Mouse (Mus musculus) hindbrain, embryonic 10.5 days (tissue): ENCODE measurements around the gene Ift140. TPM values are rescaled to one million over a fixed set of nuclear protein-coding genes. Genes with fewer than 3 reads are reported as not detected.
A peak's percentile ranks its signal among the peaks of the same experiment; 100 is the strongest.

ENCODE experiments used
- DNase-seq: peaks from one replicate; pipeline ENCODE4 v3.0.0-alpha.2; 2017; ENCODE audit warnings: low spot score
- H3K27ac ChIP-seq: fragments of 300-500 bp; sonication (generic); 2 replicates; pipeline ENCODE4 v1.5.1; 2016; ENCODE audit warnings: mild to moderate bottlenecking, moderate library complexity
- H3K27me3 ChIP-seq: fragments of 300-500 bp; sonication (generic); 2 replicates; pipeline ENCODE4 v1.6.1; 2016; ENCODE audit warnings: mild to moderate bottlenecking; ENCODE audit not compliant: poor library complexity, insufficient read depth, severe bottlenecking
- H3K36me3 ChIP-seq: fragments of 300-500 bp; sonication (generic); 2 replicates; pipeline ENCODE4 v1.6.1; 2016; ENCODE audit warnings: mild to moderate bottlenecking, moderate library complexity
- H3K4me1 ChIP-seq: fragments of 300-500 bp; sonication (generic); replicated peaks from 2 replicates; pipeline ENCODE4 v1.6.1; 2016; ENCODE audit warnings: mild to moderate bottlenecking
- H3K4me3 ChIP-seq: fragments of 300-500 bp; sonication (generic); 2 replicates; pipeline ENCODE4 v1.5.1; 2016; ENCODE audit warnings: mild to moderate bottlenecking, moderate library complexity
- H3K9me3 ChIP-seq: fragments of 300-500 bp; sonication (generic); 2 replicates; pipeline ENCODE4 v1.6.1; 2016; ENCODE audit warnings: mild to moderate bottlenecking, moderate library complexity
- WGBS: fragments of 180-500 bp; shearing (Covaris S2); methylation state at CpG from one replicate; pipeline ENCODE4 v1.1.7; 2016; 5-methylcytosine and 5-hydroxymethylcytosine counted together
- polyA plus RNA-seq: library from polyadenylated mRNA; unstranded; fragments of >200 nt; fragmentation: Nextera tagmentation; extraction: Ambion mirVana; gene quantifications from 2 replicates; pipeline ENCODE4 v1.2.1, GENCODE M21; 2016

The Ift140 gene
- polyA plus RNA-seq, 1 experiment from 2014 or later, result 25.1 TPM

DNA sequence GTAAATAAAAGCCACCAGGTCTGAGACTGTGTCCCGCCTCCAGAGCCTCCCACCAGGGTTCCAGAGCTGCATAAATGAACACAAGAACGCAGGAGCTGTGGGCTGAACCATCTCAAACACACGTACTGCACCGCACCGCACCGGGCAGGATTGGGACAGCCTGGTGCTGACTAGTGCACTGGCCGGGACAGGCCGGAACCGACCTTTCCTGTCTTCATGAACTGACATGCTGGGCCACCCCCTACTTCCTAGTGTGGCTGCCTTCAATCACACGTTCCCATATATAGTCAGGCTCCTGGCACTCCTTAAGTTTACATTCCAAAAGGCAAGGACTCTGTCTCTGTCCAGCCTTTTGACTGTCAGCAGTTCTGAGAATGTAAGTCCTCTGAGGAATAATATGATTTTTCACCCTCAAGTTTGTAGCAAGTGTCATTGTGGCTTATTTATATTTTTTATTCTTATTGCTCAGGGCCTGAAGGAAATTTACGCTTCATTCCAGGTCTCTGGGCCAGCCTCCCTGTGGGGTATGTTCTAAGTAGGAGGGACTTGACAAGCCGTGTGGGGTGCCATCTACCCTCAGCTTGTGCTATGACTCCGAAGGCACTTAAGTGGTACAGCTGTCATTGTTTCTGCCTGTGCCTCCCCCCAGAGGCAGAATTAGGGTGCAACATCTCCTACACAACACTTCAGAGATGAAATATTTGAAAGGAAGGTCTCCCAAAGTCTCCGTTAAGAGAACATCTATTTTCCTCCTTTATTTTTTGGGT is 66.4 kb downstream of the Ift140 start:
- Histone ChIP-seq H3K4me3 (no peak overlapping the region), H3K27ac (peak overlapping the region; percentile 64), H3K27me3 (no peaks in the 10 kb centered on the region), H3K9me3 (no peaks in the 10 kb centered on the region), H3K36me3 (peaks cover 27% of the 10 kb centered on the region), H3K4me1 (peaks cover 22% of the 10 kb centered on the region; the same call in 1 of the 2 replicates)
- 74% methylated on average over 14 of the region's 14 CpGs for WGBS
- DNase-seq, result no peak

DNA sequence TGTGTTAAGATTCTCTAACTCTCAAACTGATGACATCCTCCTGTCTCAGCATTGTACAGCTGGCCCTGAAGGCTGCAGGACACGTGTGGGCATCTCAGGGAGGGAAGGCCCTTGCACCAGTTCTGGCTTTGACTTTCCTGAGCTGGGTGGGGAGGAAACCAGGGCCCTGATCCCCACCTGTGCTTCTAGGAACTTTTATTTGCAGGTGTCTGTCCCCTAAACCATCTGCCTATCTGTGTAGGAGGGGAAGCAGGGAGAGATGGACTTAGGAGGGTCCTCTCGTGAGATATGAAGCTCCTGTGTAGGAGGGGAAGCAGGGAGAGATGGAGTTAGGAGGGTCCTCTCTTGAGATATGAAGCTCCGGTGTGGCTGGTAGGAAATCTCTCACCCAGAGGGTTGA is 67.0 kb downstream of the Ift140 start:
- WGBS, result 65% methylated on average over 3 of the region's 3 CpGs
- no peak for DNase-seq
- Histone ChIP-seq H3K4me3 (no peak overlapping the region), H3K9me3 (no peaks in the 10 kb centered on the region), H3K27me3 (no peaks in the 10 kb centered on the region), H3K36me3 (peaks cover 25% of the 10 kb centered on the region), H3K27ac (peak overlapping the region; percentile 54), H3K4me1 (peaks cover 22% of the 10 kb centered on the region; the same call in 1 of the 2 replicates)

DNA sequence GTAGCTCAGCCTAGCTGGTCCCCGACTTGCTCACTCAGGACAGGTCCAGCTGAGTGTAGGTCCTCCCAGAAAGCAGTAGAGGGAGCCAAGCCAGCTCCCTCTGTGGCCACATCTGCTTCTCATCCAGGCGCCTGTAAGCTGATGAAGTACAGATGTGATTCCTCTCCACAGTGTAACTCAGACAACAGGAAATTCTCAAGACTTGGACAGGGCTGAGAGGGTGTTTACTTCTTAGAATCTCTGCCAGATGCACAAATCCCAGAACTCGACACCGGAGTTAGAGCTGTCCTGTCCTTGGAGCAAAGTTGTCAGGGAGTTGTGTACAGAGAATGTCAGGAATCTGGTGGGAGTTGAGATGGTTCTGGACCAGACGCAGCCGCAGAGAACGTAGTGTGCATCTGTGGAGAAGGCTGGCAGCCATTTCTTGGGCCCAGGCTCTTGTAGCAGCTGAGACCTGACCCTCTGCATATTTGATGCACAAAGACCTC is 67.6 kb downstream of the Ift140 start, which contains the start of gene Tmem204:
Gene Tmem204, minus strand, starts transcription at position 148 of the 488 bp plus-strand sequence.
- 55% methylated on average over 7 of the region's 7 CpGs for WGBS
- Histone ChIP-seq H3K36me3 (peaks cover 29% of the 10 kb centered on the region), H3K4me3 (no peak within 1 kb of the TSS)

GRCm38 (mm10) chr17:25084835-25085385 is 69.0 kb downstream of the Ift140 start:
- H3K4me1 ChIP-seq, result peaks cover 22% of the 10 kb centered on the region; the same call in 1 of the 2 replicates
- peaks cover 36% of the 10 kb centered on the region for H3K36me3 ChIP-seq
- WGBS, result 84% methylated on average over 13 of the region's 13 CpGs
- no peak for DNase-seq
- no peaks in the 10 kb centered on the region for H3K27me3 ChIP-seq
- peak overlapping the region; percentile 35; the same call in 1 of the 2 replicates for H3K27ac ChIP-seq
- H3K9me3 ChIP-seq, result no peaks in the 10 kb centered on the region
- no peak overlapping the region for H3K4me3 ChIP-seq

More for the DNA sequence above, 67.6 kb downstream of the Ift140 start, which contains the start of gene Tmem204:
- Histone ChIP-seq H3K4me1 (peaks cover 22% of the 10 kb centered on the region; the same call in 1 of the 2 replicates), H3K27ac (peak within 1 kb of the TSS; percentile 78), H3K27me3 (no peaks in the 10 kb centered on the region), H3K9me3 (no peaks in the 10 kb centered on the region)
- peak; percentile 70 for DNase-seq

DNA sequence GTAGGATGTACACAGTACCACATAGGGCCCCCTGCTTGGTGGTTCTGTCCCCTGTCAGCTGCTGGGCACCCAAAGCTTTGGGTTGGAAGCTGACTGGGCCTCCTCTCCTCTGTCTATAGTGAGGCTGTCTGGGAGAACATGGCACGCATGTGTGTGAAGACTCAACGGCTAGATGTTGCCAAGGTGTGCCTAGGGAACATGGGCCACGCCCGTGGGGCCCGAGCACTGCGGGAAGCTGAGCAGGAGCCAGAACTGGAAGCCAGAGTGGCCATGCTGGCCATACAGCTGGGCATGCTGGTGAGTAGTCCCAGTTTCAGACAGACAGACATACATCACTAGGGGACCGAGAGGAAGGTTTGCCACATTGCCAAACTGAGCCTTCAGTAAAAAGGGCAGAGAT is 70.8 kb downstream of the Ift140 start:
- H3K4me1 ChIP-seq, result peaks cover 14% of the 10 kb centered on the region; the same call in 1 of the 2 replicates
- DNase-seq, result no peak
- 93% methylated on average over 7 of the region's 7 CpGs for WGBS
- no peak overlapping the region for H3K4me3 ChIP-seq
- no peak overlapping the region for H3K27ac ChIP-seq
- peaks cover 39% of the 10 kb centered on the region for H3K36me3 ChIP-seq
- no peaks in the 10 kb centered on the region for H3K27me3 ChIP-seq
- H3K9me3 ChIP-seq, result no peaks in the 10 kb centered on the region

DNA sequence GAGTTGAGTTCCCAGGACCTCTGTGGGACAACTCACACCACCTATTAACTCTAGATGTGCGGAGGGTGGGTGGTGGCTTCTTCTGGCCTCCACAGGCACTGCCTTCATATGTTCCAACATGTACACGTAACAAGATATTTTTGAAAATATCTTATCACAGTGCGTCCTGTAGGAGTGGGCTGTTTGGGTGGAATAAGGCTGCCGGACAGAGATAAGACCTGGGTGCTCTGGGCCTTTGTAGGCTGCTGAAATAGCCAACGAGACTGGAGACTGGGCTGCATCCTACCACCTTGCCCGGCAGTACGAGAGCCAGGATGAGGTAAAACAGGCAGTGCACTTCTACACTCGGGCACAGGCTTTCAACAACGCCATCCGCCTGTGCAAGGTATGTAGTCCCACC is 73.3 kb downstream of the Ift140 start:
- peaks cover 59% of the 10 kb centered on the region for H3K36me3 ChIP-seq
- WGBS, result 92% methylated on average over 10 of the region's 10 CpGs

GRCm38 (mm10) chr17:25090450-25090849 is 74.6 kb downstream of the Ift140 start:
- H3K4me3 ChIP-seq, result no peak overlapping the region
- DNase-seq, result no peak
- no peak overlapping the region for H3K27ac ChIP-seq
- no peaks in the 10 kb centered on the region for H3K27me3 ChIP-seq
- no peaks in the 10 kb centered on the region for H3K9me3 ChIP-seq
- peaks cover 72% of the 10 kb centered on the region for H3K36me3 ChIP-seq
- 92% methylated on average over 10 of the region's 10 CpGs for WGBS
- no peaks in the 10 kb centered on the region for H3K4me1 ChIP-seq

More for the DNA sequence above, 73.3 kb downstream of the Ift140 start:
- Histone ChIP-seq H3K27ac (peak overlapping the region; percentile 56; the same call in 1 of the 2 replicates), H3K9me3 (no peaks in the 10 kb centered on the region), H3K27me3 (no peaks in the 10 kb centered on the region), H3K4me1 (no peaks in the 10 kb centered on the region), H3K4me3 (no peak overlapping the region)
- no peak for DNase-seq

DNA sequence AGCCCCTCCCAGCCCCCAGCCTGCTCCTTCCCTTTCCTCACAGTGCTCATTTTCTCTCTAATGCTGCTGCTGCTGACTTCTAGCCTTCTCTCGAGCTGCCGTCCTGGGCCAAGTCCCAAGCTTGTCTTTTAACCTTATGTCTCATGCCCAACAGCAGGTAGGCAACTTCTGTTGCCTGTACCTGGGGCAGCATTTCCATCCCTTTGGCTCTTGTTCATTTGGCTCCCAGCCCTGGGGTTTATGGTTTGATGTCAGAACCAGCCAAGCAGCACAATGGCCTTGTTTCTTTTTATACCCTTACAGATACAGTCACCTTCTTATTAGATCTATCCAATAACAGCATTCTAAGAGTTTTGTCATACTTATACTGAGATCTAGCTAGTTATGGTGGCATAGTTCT is 80.3 kb downstream of the Ift140 start:
- no peak overlapping the region for H3K4me3 ChIP-seq
- no peaks in the 10 kb centered on the region for H3K4me1 ChIP-seq
- no peak overlapping the region for H3K27ac ChIP-seq
- no peaks in the 10 kb centered on the region for H3K9me3 ChIP-seq
- H3K36me3 ChIP-seq, result peaks cover 83% of the 10 kb centered on the region
- no peaks in the 10 kb centered on the region for H3K27me3 ChIP-seq
- no peak for DNase-seq
- 96% methylated on average over 2 of the region's 2 CpGs for WGBS

- Histone ChIP-seq H3K27ac (no peak overlapping the region), H3K4me1 (no peaks in the 10 kb centered on the region), H3K27me3 (no peaks in the 10 kb centered on the region), H3K9me3 (no peaks in the 10 kb centered on the region), H3K36me3 (peaks cover 89% of the 10 kb centered on the region), H3K4me3 (no peak overlapping the region)
- 94% methylated on average over 6 of the region's 6 CpGs for WGBS
- no peak for DNase-seq
These were observed 84.2 kb downstream of the Ift140 start for GRCm38 (mm10) chr17:25100052-25100451.

DNA sequence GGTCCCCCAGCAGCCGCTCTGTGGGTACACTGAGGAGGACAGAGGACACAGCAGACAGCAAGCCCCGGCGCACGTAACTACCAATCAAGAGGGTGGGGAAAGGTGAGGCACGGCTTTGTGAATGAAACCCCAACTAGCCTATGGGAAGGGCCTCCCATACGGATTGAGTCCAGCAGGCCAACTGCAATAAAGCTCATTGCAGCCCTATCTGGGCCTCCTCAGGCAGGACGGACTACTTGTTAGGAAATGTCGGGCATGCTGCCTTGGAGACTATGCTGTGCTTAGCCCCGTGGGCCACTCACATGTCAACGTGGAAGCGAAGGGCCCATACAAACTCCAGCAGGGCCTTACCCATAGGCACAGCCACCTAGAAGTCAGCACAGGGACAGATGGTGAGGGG is 85.5 kb downstream of the Ift140 start:
- 95% methylated on average over 11 of the region's 11 CpGs for WGBS
- peaks cover 95% of the 10 kb centered on the region for H3K36me3 ChIP-seq
- no peak overlapping the region for H3K4me3 ChIP-seq
- H3K27ac ChIP-seq, result no peak overlapping the region
- H3K27me3 ChIP-seq, result no peaks in the 10 kb centered on the region
- H3K9me3 ChIP-seq, result no peaks in the 10 kb centered on the region
- no peaks in the 10 kb centered on the region for H3K4me1 ChIP-seq
- no peak for DNase-seq

- H3K4me1 ChIP-seq, result no peaks in the 10 kb centered on the region
- peaks cover 100% of the 10 kb centered on the region for H3K36me3 ChIP-seq
- no peak overlapping the region for H3K27ac ChIP-seq
- 94% methylated on average over 10 of the region's 16 CpGs for WGBS
- no peaks in the 10 kb centered on the region for H3K27me3 ChIP-seq
- no peak overlapping the region for H3K4me3 ChIP-seq
- H3K9me3 ChIP-seq, result no peaks in the 10 kb centered on the region
- no peak for DNase-seq
These were observed 91.9 kb downstream of the Ift140 start for GRCm38 (mm10) chr17:25107786-25108185.

- Histone ChIP-seq H3K9me3 (no peaks in the 10 kb centered on the region), H3K27ac (no peak overlapping the region), H3K4me1 (peaks cover 5% of the 10 kb centered on the region), H3K36me3 (peaks cover 98% of the 10 kb centered on the region), H3K4me3 (no peak overlapping the region), H3K27me3 (no peaks in the 10 kb centered on the region)
- DNase-seq, result peak; percentile 18
- WGBS, result 84% methylated on average over 2 of the region's 2 CpGs
These were observed 93.7 kb downstream of the Ift140 start for GRCm38 (mm10) chr17:25109578-25109977.

DNA sequence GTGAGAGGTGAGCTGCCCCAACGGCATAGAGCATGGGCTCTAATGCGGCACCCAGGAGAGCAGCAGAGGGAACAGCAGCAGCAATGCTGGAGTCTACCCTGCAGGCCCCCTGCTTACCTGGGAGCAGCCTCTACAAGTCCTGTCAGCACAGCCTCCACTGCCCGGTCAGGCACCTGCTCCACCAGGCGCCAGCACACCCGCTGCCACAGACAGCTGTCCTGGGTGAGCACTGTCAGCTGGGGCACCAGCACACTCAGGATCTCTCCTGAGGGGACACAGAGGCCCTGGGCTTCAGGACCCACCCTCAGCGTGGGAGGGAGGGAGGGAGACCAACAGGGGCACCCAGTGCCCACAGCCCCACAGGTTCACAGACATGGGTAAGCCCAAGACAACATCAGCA is 94.7 kb downstream of the Ift140 start:
- no peaks in the 10 kb centered on the region for H3K27me3 ChIP-seq
- H3K4me1 ChIP-seq, result peaks cover 15% of the 10 kb centered on the region
- 96% methylated on average over 6 of the region's 6 CpGs for WGBS
- no peak overlapping the region for H3K4me3 ChIP-seq
- no peak for DNase-seq
- peaks cover 88% of the 10 kb centered on the region for H3K36me3 ChIP-seq
- no peak overlapping the region for H3K27ac ChIP-seq
- no peaks in the 10 kb centered on the region for H3K9me3 ChIP-seq
